Mouse (Mus musculus) bone marrow, adult 2 months (tissue): ENCODE measurements around the gene Ccr1.

Experiments used
- CTCF ChIP-seq: fragments of 200-500 bp; IDR thresholded peaks from 2 replicates; pipeline ENCODE4 v1.5.1; 2011; ENCODE audit warnings: low read length, control low read depth; ENCODE audit not compliant: control insufficient read depth, insufficient read depth
- POLR2A ChIP-seq: fragments of 200-500 bp; IDR thresholded peaks from 2 replicates; pipeline ENCODE4 v1.6.1; 2011; ENCODE audit warnings: low read depth, mild to moderate bottlenecking, control low read depth, low read length, borderline replicate concordance; ENCODE audit not compliant: control insufficient read depth

DNA sequence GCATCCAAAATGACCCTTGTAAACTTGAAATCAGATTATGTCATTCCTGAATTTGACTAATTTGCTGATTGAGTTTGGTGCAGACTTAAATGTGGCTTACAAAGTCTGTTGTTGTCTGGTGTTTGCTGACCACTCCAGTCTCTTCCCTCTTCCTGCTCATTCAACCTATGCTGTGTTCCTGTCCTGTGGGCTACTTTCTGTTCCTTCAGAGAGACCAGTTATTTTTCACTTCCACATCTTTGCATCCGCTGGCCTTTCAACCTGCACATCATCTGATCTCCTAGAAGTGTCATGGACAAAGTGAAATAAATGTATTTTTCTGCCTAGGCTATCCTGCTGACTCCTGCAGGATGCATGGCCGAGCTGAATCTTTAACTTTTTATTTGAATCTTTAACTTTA lies 14.9 kb downstream of the Ccr1 start:
- TF ChIP-seq POLR2A (no peak), CTCF (no peak)
